Mouse (Mus musculus): ENCODE measurements around the gene Sorcs3. TPM values are rescaled to one million over a fixed set of nuclear protein-coding genes. Genes with fewer than 3 reads are reported as not detected.

Sorcs3 gene
- polyA plus RNA-seq, 1 experiment from 2014 or later, result 0.06 TPM

DNA sequence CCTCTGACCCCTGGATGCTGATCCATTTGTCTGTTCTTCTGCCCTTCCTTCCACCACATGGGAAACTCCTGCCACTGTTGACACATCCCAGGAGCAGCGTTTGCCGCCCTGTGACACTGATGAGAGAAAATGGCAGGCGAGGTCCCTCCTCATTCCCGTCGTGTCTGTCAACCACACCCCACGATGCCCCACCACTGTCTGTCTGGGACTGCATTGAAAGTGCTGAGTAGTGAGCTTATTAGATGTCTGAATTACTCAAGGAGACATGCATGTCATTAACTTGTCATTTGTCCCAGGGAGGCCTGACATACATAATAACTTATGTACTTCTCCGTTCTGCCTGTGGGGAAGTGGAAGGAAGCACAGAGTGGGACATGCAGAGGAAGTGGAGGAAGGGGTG is 137.6 kb downstream of the Sorcs3 start:
- ATAC-seq (no peak), DNase-seq (no peak)
- TF ChIP-seq EP300 (IDR thresholded peaks at IDR 0.05; ENCODE audit: low read depth), result no peak
- TF ChIP-seq CTCF (IDR thresholded peaks at IDR 0.05; ENCODE audit: low read depth), result no peak
- 42% methylated on average over 7 of the region's 7 CpGs for WGBS (ENCODE audit: insufficient replicate concordance)
- no peaks in the 10 kb centered on the region for H3K27me3 ChIP-seq (ENCODE audit: insufficient read depth, low read length)
- H3K36me3 ChIP-seq (replicated peaks; ENCODE audit: insufficient read depth, low read length), result no peaks in the 10 kb centered on the region
- no peaks in the 10 kb centered on the region for H3K4me1 ChIP-seq (ENCODE audit: insufficient read depth)
- no peaks in the 10 kb centered on the region for H3K9me3 ChIP-seq (ENCODE audit: low read length)
- H3K9ac ChIP-seq (replicated peaks), result no peak overlapping the region
- H3K4me3 ChIP-seq (ENCODE audit: low read depth, low read length), result no peak overlapping the region
- no peak overlapping the region for H3K27ac ChIP-seq (ENCODE audit: low read depth)
- H3K4me2 ChIP-seq (ENCODE audit: low read depth, low read length), result no peak overlapping the region

DNA sequence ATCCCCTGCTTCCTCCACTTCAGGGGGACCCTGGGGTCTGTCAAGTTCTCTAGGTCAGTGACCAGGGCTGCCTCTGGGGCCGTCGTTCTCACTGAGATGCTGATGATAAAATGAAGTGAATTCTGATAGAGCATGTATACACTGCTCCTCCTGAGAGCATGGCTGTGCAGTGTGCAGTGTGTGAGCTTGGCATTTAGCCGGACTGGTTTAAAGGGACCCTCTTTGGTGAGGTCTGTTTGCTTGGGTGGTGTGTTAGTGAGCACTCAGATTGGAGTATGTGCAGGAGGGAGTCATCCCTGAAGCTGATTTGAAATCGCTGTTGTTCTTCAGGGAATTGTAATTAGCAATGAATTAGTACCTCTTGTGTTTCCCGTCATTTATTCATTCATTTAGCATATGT is 141.3 kb downstream of the Sorcs3 start:
- Histone ChIP-seq H3K36me3 (replicated peaks; ENCODE audit: insufficient read depth, low read length) (no peaks in the 10 kb centered on the region), H3K4me2 (ENCODE audit: low read depth, low read length) (no peak overlapping the region), H3K4me3 (ENCODE audit: low read depth, low read length) (no peak overlapping the region), H3K27me3 (ENCODE audit: insufficient read depth, low read length) (no peaks in the 10 kb centered on the region), H3K4me1 (ENCODE audit: insufficient read depth) (no peaks in the 10 kb centered on the region), H3K9me3 (ENCODE audit: low read length) (no peaks in the 10 kb centered on the region), H3K9ac (replicated peaks) (no peak overlapping the region), H3K27ac (ENCODE audit: low read depth) (no peak overlapping the region)
- TF ChIP-seq EP300 (IDR thresholded peaks at IDR 0.05; ENCODE audit: low read depth) (no peak), CTCF (IDR thresholded peaks at IDR 0.05; ENCODE audit: low read depth) (no peak)
- 72% methylated on average over 5 of the region's 5 CpGs for WGBS (ENCODE audit: insufficient replicate concordance)
- no peak for ATAC-seq
- no peak for DNase-seq

DNA sequence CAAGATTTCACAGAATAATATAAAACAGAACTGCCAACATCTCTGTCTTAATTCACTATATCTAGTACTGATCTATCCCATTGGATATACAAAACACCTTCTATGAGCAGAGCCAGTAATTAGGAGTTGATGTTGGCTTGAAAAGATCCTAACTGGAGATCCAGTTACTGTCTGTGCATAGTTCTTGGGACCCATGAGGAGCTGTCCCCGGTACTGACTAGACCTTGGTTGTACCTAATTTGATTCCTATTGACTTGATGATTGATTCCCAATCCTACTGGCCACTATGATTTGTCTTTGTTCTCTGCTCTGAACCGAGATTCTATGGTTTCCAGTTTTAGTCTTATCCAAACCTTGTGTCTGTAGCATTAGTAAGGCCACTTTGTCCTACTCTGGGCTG is 151.0 kb downstream of the Sorcs3 start:
- H3K27me3 ChIP-seq (ENCODE audit: insufficient read depth, low read length), result no peaks in the 10 kb centered on the region
- DNase-seq (no peak), ATAC-seq (no peak)
- no peak overlapping the region for H3K9ac ChIP-seq (replicated peaks)
- no peaks in the 10 kb centered on the region for H3K9me3 ChIP-seq (ENCODE audit: low read length)
- no peak overlapping the region for H3K4me3 ChIP-seq (ENCODE audit: low read depth, low read length)
- TF ChIP-seq EP300 (IDR thresholded peaks at IDR 0.05; ENCODE audit: low read depth) (no peak), CTCF (IDR thresholded peaks at IDR 0.05; ENCODE audit: low read depth) (no peak)
- H3K4me2 ChIP-seq (ENCODE audit: low read depth, low read length), result no peak overlapping the region
- no peaks in the 10 kb centered on the region for H3K36me3 ChIP-seq (replicated peaks; ENCODE audit: insufficient read depth, low read length)
- no peaks in the 10 kb centered on the region for H3K4me1 ChIP-seq (ENCODE audit: insufficient read depth)
- no peak overlapping the region for H3K27ac ChIP-seq (ENCODE audit: low read depth)
- 45% methylated on average over 2 of the region's 2 CpGs for WGBS (ENCODE audit: insufficient replicate concordance)

DNA sequence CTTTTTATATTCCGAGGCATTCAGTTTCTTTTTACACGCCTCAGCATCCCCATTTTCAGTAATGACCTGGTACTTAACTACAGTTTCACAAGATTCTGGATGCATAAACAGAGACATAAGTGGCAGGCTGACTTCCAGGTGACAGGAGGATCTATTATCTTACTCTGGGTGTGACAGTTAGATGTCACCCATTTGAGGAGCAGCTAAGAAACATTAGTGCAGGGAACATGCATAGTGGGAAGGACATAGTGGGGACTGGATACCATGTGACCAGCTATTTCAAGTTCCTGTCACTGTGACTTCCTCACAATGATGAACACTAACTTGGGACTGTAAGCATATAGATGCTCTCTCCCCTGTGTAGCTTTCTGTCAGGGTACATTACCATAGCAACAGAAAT is 156.3 kb downstream of the Sorcs3 start:
- no peak overlapping the region for H3K4me2 ChIP-seq (ENCODE audit: low read depth, low read length)
- no peak overlapping the region for H3K9ac ChIP-seq (replicated peaks)
- H3K27ac ChIP-seq (ENCODE audit: low read depth), result no peak overlapping the region
- no peaks in the 10 kb centered on the region for H3K27me3 ChIP-seq (ENCODE audit: insufficient read depth, low read length)
- ATAC-seq (no peak), DNase-seq (no peak)
- TF ChIP-seq CTCF (IDR thresholded peaks at IDR 0.05; ENCODE audit: low read depth), result no peak
- TF ChIP-seq EP300 (IDR thresholded peaks at IDR 0.05; ENCODE audit: low read depth), result no peak
- H3K9me3 ChIP-seq (ENCODE audit: low read length), result no peaks in the 10 kb centered on the region
- no peak overlapping the region for H3K4me3 ChIP-seq (ENCODE audit: low read depth, low read length)
- 80% methylated on average over 2 of the region's 2 CpGs for WGBS (ENCODE audit: insufficient replicate concordance)
- no peaks in the 10 kb centered on the region for H3K36me3 ChIP-seq (replicated peaks; ENCODE audit: insufficient read depth, low read length)
- H3K4me1 ChIP-seq (ENCODE audit: insufficient read depth), result no peaks in the 10 kb centered on the region

DNA sequence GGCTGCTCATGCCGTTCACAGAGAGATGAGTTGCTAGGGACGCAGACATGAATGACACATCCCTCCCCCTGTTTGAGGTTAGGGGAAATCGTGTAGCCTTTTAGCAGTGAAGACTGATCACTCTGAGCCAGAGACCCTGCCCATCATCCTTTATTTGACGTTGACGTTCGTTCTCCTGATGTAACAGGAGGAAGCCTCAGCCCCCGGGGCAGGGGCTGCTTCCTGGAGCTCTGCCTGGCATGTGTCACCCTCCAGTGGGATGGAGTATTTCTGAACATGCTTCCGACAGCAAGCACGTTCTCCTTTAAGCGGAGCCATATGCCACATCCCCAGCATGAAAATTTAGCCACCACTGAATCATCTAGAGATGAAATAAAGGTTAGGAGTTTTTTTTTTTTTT is 162.2 kb downstream of the Sorcs3 start:
- no peak for DNase-seq
- no peak for ATAC-seq
- H3K36me3 ChIP-seq (replicated peaks; ENCODE audit: insufficient read depth, low read length), result no peaks in the 10 kb centered on the region
- H3K27ac ChIP-seq (ENCODE audit: low read depth), result no peak overlapping the region
- no peaks in the 10 kb centered on the region for H3K27me3 ChIP-seq (ENCODE audit: insufficient read depth, low read length)
- no peaks in the 10 kb centered on the region for H3K9me3 ChIP-seq (ENCODE audit: low read length)
- 55% methylated on average over 10 of the region's 10 CpGs for WGBS (ENCODE audit: insufficient replicate concordance)
- H3K4me1 ChIP-seq (ENCODE audit: insufficient read depth), result no peaks in the 10 kb centered on the region
- H3K4me2 ChIP-seq (ENCODE audit: low read depth, low read length), result no peak overlapping the region
- TF ChIP-seq CTCF (IDR thresholded peaks at IDR 0.05; ENCODE audit: low read depth) (no peak), EP300 (IDR thresholded peaks at IDR 0.05; ENCODE audit: low read depth) (no peak)
- no peak overlapping the region for H3K9ac ChIP-seq (replicated peaks)
- no peak overlapping the region for H3K4me3 ChIP-seq (ENCODE audit: low read depth, low read length)

DNA sequence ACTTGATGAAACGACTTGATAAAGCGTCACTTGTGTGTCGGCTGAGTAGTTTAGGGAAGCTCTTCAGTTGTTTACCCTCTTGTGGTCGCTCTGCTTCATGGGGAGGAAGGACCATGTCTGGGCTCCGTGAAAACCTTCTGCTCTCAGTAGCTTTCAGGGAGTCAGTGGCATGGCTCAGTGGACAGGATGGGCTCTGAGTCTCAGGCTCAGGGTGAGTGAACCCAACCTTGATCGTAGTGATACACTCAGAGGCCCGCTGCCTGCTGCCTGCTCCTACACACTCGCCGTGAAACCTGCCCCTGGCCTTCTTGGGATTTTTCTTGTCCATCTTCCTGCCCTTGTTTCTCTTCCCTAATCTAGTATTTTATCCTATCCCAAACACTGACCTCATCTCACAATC is 166.0 kb downstream of the Sorcs3 start:
- no peak overlapping the region for H3K4me2 ChIP-seq (ENCODE audit: low read depth, low read length)
- no peaks in the 10 kb centered on the region for H3K27me3 ChIP-seq (ENCODE audit: insufficient read depth, low read length)
- H3K36me3 ChIP-seq (replicated peaks; ENCODE audit: insufficient read depth, low read length), result no peaks in the 10 kb centered on the region
- no peak for TF ChIP-seq CTCF (IDR thresholded peaks at IDR 0.05; ENCODE audit: low read depth)
- no peak for TF ChIP-seq EP300 (IDR thresholded peaks at IDR 0.05; ENCODE audit: low read depth)
- H3K4me1 ChIP-seq (ENCODE audit: insufficient read depth), result no peaks in the 10 kb centered on the region
- DNase-seq, result no peak
- ATAC-seq, result no peak
- H3K9ac ChIP-seq (replicated peaks), result no peak overlapping the region
- H3K27ac ChIP-seq (ENCODE audit: low read depth), result no peak overlapping the region
- H3K4me3 ChIP-seq (ENCODE audit: low read depth, low read length), result no peak overlapping the region
- 60% methylated on average over 9 of the region's 9 CpGs for WGBS (ENCODE audit: insufficient replicate concordance)
- no peaks in the 10 kb centered on the region for H3K9me3 ChIP-seq (ENCODE audit: low read length)

DNA sequence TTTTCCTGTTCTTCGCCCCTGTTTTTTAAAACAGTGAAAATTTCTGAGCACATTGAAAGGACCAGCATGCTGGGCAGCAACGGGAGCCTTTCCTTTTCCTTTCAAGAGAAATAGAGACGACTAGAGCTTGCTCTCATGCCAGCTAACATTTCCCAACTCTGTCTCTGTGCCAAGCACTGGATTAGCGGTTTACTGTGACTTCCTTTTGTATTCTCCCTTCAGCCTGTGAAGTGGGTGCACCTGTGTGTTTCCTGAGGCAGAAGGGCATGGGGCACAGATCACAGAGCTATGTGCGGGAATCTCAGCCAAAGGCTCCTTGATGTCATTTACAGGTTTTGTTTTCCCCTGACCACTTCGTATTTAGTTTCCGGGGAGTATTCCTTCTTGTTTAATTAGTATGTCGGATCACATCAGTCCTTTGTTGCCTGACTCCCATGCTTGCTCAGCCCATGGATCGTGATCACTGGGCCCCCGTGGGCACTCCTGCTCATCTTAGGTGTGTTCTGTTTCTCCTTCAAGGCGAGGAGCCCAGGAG is 172.2 kb downstream of the Sorcs3 start:
- DNase-seq, result no peak
- no peaks in the 10 kb centered on the region for H3K9me3 ChIP-seq (ENCODE audit: low read length)
- no peak overlapping the region for H3K4me2 ChIP-seq (ENCODE audit: low read depth, low read length)
- no peak overlapping the region for H3K4me3 ChIP-seq (ENCODE audit: low read depth, low read length)
- WGBS (ENCODE audit: insufficient replicate concordance), result 74% methylated on average over 11 of the region's 11 CpGs
- no peak overlapping the region for H3K27ac ChIP-seq (ENCODE audit: low read depth)
- H3K27me3 ChIP-seq (ENCODE audit: insufficient read depth, low read length), result no peaks in the 10 kb centered on the region
- ATAC-seq, result no peak
- H3K4me1 ChIP-seq (ENCODE audit: insufficient read depth), result no peaks in the 10 kb centered on the region
- H3K36me3 ChIP-seq (replicated peaks; ENCODE audit: insufficient read depth, low read length), result no peaks in the 10 kb centered on the region
- no peak for TF ChIP-seq EP300 (IDR thresholded peaks at IDR 0.05; ENCODE audit: low read depth)
- no peak for TF ChIP-seq CTCF (IDR thresholded peaks at IDR 0.05; ENCODE audit: low read depth)
- H3K9ac ChIP-seq (replicated peaks), result no peak overlapping the region
